Mouse (Mus musculus): ENCODE measurements around the gene Dcun1d5.
"Not testable (repeated sequence)": the region's sequence is repeated elsewhere in the genome, so short reads cannot be mapped to it uniquely, and the experiment has no call there.

Dcun1d5 gene

GRCm38 (mm10) chr9:7184172-7184896 lies at the start of gene Dcun1d5, which contains the start of gene Dync2h1:
Gene Dcun1d5 (plus strand): TSS chr9:7184520.
Gene Dync2h1 (minus strand): TSS chr9:7184446.
- peak; percentile 96 to 98 for DNase-seq

- DNase-seq = no peak
These were observed 29.9 kb upstream of the Dcun1d5 start for GRCm38 (mm10) chr9:7154391-7154790.

GRCm38 (mm10) chr9:7158605-7159004 lies 25.7 kb upstream of the Dcun1d5 start:
- DNase-seq = no peak

GRCm38 (mm10) chr9:7159718-7160117 lies 24.6 kb upstream of the Dcun1d5 start:
- no peak for DNase-seq

GRCm38 (mm10) chr9:7160688-7161087 lies 23.6 kb upstream of the Dcun1d5 start:
- no peak for DNase-seq

GRCm38 (mm10) chr9:7167339-7167998 lies 16.9 kb upstream of the Dcun1d5 start:
- no peak for DNase-seq

GRCm38 (mm10) chr9:7173756-7174155 lies 10.6 kb upstream of the Dcun1d5 start:
- DNase-seq = no peak

- DNase-seq = peak; percentile 93 to 96
These were observed 7.4 kb upstream of the Dcun1d5 start for GRCm38 (mm10) chr9:7176618-7177610.

GRCm38 (mm10) chr9:7184897-7185291 lies 574 bp downstream of the Dcun1d5 start:
- DNase-seq = peak; percentile 54 to 63

- DNase-seq = not testable (repeated sequence)
These were observed 6.4 kb downstream of the Dcun1d5 start for GRCm38 (mm10) chr9:7190694-7191093.

- peak; percentile 6 to 16 for DNase-seq
These were observed 31.9 kb downstream of the Dcun1d5 start for GRCm38 (mm10) chr9:7216240-7216639.

- no peak for DNase-seq
These were observed 36.7 kb downstream of the Dcun1d5 start for GRCm38 (mm10) chr9:7221024-7221423.

- DNase-seq = no peak
These were observed 37.1 kb downstream of the Dcun1d5 start for GRCm38 (mm10) chr9:7221460-7221859.

GRCm38 (mm10) chr9:7238619-7239018 lies 54.3 kb downstream of the Dcun1d5 start:
- no peak for DNase-seq

- DNase-seq = no peak
These were observed 55.6 kb downstream of the Dcun1d5 start for GRCm38 (mm10) chr9:7239967-7240366.

GRCm38 (mm10) chr9:7252797-7253654 lies 68.7 kb downstream of the Dcun1d5 start:
- DNase-seq = no peak

Data from cerebellum, postnatal 10 days (tissue).